Mouse (Mus musculus) hindbrain, postnatal 0 days (tissue): ENCODE measurements around the gene Gpr55. TPM values are rescaled to one million over a fixed set of nuclear protein-coding genes. Genes with fewer than 3 reads are reported as not detected.
A peak's percentile ranks its signal among the peaks of the same experiment; 100 is the strongest.

Source experiments
- ATAC-seq: fragments of 200-750 bp; cut with Nextera tagmentation; 2 replicates; pipeline ENCODE4 v1.8.0; 2017; ENCODE audit warnings: mild to moderate bottlenecking, moderate TSS enrichment, moderate library complexity
- DNase-seq: peaks from one replicate; pipeline ENCODE4 v3.0.0-alpha.2; 2015; ENCODE audit warnings: low spot score
- H3K27ac ChIP-seq: fragments of 300-500 bp; sonication (generic); 2 replicates; pipeline ENCODE4 v1.5.1; 2014; ENCODE audit warnings: mild to moderate bottlenecking
- H3K27me3 ChIP-seq: fragments of 300-500 bp; sonication (generic); 2 replicates; pipeline ENCODE4 v1.6.1; 2014; ENCODE audit warnings: low read length, mixed read lengths; ENCODE audit not compliant: insufficient read depth
- H3K36me3 ChIP-seq: fragments of 300-500 bp; sonication (generic); 2 replicates; pipeline ENCODE4 v1.6.1; 2014; ENCODE audit warnings: low read length, mixed read lengths; ENCODE audit not compliant: insufficient read depth
- H3K4me1 ChIP-seq: fragments of 300-500 bp; sonication (generic); 2 replicates; pipeline ENCODE4 v1.6.1; 2014; ENCODE audit warnings: antibody characterized with exemption, low read length, mixed read lengths; ENCODE audit not compliant: insufficient read depth
- H3K4me2 ChIP-seq: fragments of 300-500 bp; sonication (generic); 2 replicates; pipeline ENCODE4 v1.6.1; 2014; ENCODE audit warnings: low read depth, mild to moderate bottlenecking, low read length, moderate library complexity, mixed read lengths
- H3K4me3 ChIP-seq: fragments of 300-500 bp; sonication (generic); 2 replicates; pipeline ENCODE4 v1.5.1; 2014; ENCODE audit warnings: low read length
- H3K9ac ChIP-seq: fragments of 300-500 bp; sonication (generic); replicated peaks from 2 replicates; pipeline ENCODE4 v1.6.1; 2014; ENCODE audit warnings: mild to moderate bottlenecking, low read length, moderate library complexity, mixed read lengths
- H3K9me3 ChIP-seq: fragments of 300-500 bp; sonication (generic); 2 replicates; pipeline ENCODE4 v1.6.1; 2016; ENCODE audit warnings: low read length, mixed read lengths
- CTCF ChIP-seq: IDR thresholded peaks from 2 replicates; pipeline ENCODE4 v1.5.1; 2016; ENCODE audit warnings: antibody characterized with exemption, control low read depth, low read depth
- WGBS: fragments of 180-500 bp; shearing (Covaris S2); extraction: QIAGEN DNeasy Blood & Tissue Kit; methylation state at CpG from one replicate; pipeline ENCODE4 v1.1.7; 2014; 5-methylcytosine and 5-hydroxymethylcytosine counted together
- polyA plus RNA-seq: library from polyadenylated mRNA; unstranded; fragments of >200 nt; fragmentation: Nextera tagmentation; extraction: Ambion mirVana; gene quantifications from 2 replicates; pipeline ENCODE4 v1.2.1, GENCODE M21; 2015
- total RNA-seq: library from RNA; depleted of rRNA; stranded (reverse); fragments of >200 nt; gene quantifications from 2 replicates; pipeline ENCODE4 v1.2.3, GENCODE M21; 2014; rRNA removed

Gpr55 gene
- total RNA-seq (0.21 TPM in 1 of 2 replicates, not detected in the other), polyA plus RNA-seq (0.14 and 0.15 TPM in 2 replicates)

DNA sequence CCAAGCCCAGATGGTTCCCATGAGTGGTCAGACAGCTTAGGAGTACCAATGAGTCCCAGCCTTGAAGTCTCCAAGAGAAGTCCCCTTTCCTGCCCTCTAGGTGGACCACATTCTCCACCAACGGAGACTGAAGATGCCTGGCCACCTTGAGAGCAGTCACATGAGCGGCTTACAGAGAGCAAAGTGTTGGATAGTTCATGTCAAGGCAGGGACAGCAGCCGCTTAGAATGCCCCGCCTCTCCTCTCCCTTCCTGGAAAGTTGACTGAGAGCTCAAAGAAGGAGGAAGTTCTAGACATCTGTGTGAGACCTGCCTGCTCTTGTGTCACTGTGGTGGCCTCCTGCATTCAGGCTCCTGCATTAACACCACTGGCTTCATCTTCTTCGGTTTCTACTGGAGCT, at the start of gene Gpr55:
Gpr55 (minus strand) TSS at position 135 of the 400 bp plus-strand sequence.
- no peak within 1 kb of the TSS for H3K4me3 ChIP-seq
- no peaks in the 10 kb centered on the region for H3K9me3 ChIP-seq
- no peak within 1 kb of the TSS for H3K9ac ChIP-seq
- DNase-seq = no peak
- no peaks in the 10 kb centered on the region for H3K27me3 ChIP-seq
- no peak within 1 kb of the TSS for H3K27ac ChIP-seq
- H3K36me3 ChIP-seq = no peaks in the 10 kb centered on the region
- no peak for TF ChIP-seq CTCF
- no peak for ATAC-seq
- no peak within 1 kb of the TSS for H3K4me2 ChIP-seq
- WGBS = 84% methylated on average over 5 of the region's 5 CpGs
- peaks cover 11% of the 10 kb centered on the region; the same call in 1 of the 2 replicates for H3K4me1 ChIP-seq

DNA sequence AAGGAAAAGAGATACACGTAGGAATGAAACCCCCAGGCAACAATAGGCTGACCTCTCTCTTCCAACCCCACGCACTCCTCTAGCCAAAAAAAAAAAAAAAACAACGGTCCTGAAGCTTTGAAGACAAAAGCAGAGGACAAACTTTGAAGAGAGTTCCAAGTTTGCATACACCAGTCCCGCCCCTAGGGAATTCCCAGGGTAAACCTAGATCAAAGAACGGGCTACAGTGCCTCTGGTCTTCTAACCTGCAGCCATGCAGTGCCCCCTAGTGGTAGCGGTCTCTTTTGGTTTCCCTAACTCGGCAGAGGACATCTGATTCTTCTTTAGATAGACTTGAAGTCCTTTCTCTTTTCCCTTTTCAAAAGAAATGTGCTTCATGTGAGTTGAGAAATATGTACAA, 47.0 kb upstream of the Gpr55 start:
- Histone ChIP-seq H3K27me3 (no peaks in the 10 kb centered on the region), H3K4me1 (no peaks in the 10 kb centered on the region), H3K27ac (no peak overlapping the region), H3K4me3 (no peak overlapping the region), H3K36me3 (no peaks in the 10 kb centered on the region), H3K4me2 (no peak overlapping the region), H3K9ac (no peak overlapping the region), H3K9me3 (no peaks in the 10 kb centered on the region)
- WGBS = 1% methylated on average over 7 of the region's 7 CpGs
- ATAC-seq (peak; percentile 87), DNase-seq (peak; percentile 98)
- peak; percentile 90 for TF ChIP-seq CTCF

GRCm38 (mm10) chr1:86006040-86006439, 45.2 kb upstream of the Gpr55 start:
- H3K4me1 ChIP-seq = no peaks in the 10 kb centered on the region
- no peak overlapping the region for H3K27ac ChIP-seq
- no peak overlapping the region for H3K4me2 ChIP-seq
- ATAC-seq = no peak
- WGBS = 89% methylated on average over 6 of the region's 6 CpGs
- no peaks in the 10 kb centered on the region for H3K27me3 ChIP-seq
- DNase-seq = no peak
- no peak for TF ChIP-seq CTCF
- no peaks in the 10 kb centered on the region for H3K36me3 ChIP-seq
- H3K4me3 ChIP-seq = no peak overlapping the region
- H3K9me3 ChIP-seq = no peaks in the 10 kb centered on the region
- no peak overlapping the region for H3K9ac ChIP-seq

DNA sequence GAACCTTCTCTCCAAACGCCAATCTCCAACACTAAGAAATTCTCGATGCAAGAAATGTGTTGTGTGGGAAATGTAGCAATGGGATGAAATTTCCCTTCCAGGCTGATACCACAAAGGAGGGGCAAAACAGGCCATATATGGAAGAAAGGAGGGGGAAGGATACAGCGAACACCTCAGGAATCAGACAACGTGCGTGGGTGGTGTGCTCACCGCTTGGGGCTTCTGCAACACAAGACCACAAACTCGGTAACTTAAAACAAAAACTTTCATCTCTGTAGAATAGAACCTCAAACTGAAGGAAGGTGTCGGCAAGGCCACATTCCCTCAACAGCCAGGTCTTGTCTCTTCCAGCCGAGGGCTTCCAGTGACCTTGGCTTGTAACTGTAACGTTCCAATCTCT, 44.7 kb upstream of the Gpr55 start:
- TF ChIP-seq CTCF = no peak
- no peak overlapping the region for H3K4me2 ChIP-seq
- DNase-seq (no peak), ATAC-seq (no peak)
- H3K9me3 ChIP-seq = no peaks in the 10 kb centered on the region
- H3K27ac ChIP-seq = no peak overlapping the region
- no peak overlapping the region for H3K4me3 ChIP-seq
- no peaks in the 10 kb centered on the region for H3K4me1 ChIP-seq
- H3K27me3 ChIP-seq = no peaks in the 10 kb centered on the region
- no peak overlapping the region for H3K9ac ChIP-seq
- 94% methylated on average over 10 of the region's 10 CpGs for WGBS
- H3K36me3 ChIP-seq = no peaks in the 10 kb centered on the region

- WGBS = 83% methylated on average over 18 of the region's 18 CpGs
- ATAC-seq (no peak), DNase-seq (no peak)
- no peak overlapping the region for H3K4me2 ChIP-seq
- no peak overlapping the region for H3K27ac ChIP-seq
- no peak overlapping the region for H3K9ac ChIP-seq
- H3K36me3 ChIP-seq = no peaks in the 10 kb centered on the region
- no peak overlapping the region for H3K4me3 ChIP-seq
- no peak for TF ChIP-seq CTCF
- no peaks in the 10 kb centered on the region for H3K27me3 ChIP-seq
- H3K4me1 ChIP-seq = no peaks in the 10 kb centered on the region
- H3K9me3 ChIP-seq = no peaks in the 10 kb centered on the region
Measured at GRCm38 (mm10) chr1:85999853-86000570, 39.2 kb upstream of the Gpr55 start.

- H3K27ac ChIP-seq = no peak overlapping the region
- no peak overlapping the region for H3K4me2 ChIP-seq
- no peak for ATAC-seq
- H3K27me3 ChIP-seq = no peaks in the 10 kb centered on the region
- DNase-seq = no peak
- no peaks in the 10 kb centered on the region for H3K4me1 ChIP-seq
- H3K9me3 ChIP-seq = no peaks in the 10 kb centered on the region
- no peak overlapping the region for H3K9ac ChIP-seq
- no peak overlapping the region for H3K4me3 ChIP-seq
- WGBS = 84% methylated on average over 4 of the region's 4 CpGs
- no peaks in the 10 kb centered on the region for H3K36me3 ChIP-seq
- TF ChIP-seq CTCF = no peak
Measured at GRCm38 (mm10) chr1:85998012-85998411, 37.2 kb upstream of the Gpr55 start.

GRCm38 (mm10) chr1:85997221-85997620, 36.4 kb upstream of the Gpr55 start:
- no peak for TF ChIP-seq CTCF
- DNase-seq (no peak), ATAC-seq (no peak)
- H3K27ac ChIP-seq = no peak overlapping the region
- H3K4me3 ChIP-seq = no peak overlapping the region
- no peak overlapping the region for H3K4me2 ChIP-seq
- no peak overlapping the region for H3K9ac ChIP-seq
- H3K4me1 ChIP-seq = no peaks in the 10 kb centered on the region
- H3K27me3 ChIP-seq = no peaks in the 10 kb centered on the region
- no peaks in the 10 kb centered on the region for H3K9me3 ChIP-seq
- 100% methylated on average over 1 of the region's 1 CpGs for WGBS
- no peaks in the 10 kb centered on the region for H3K36me3 ChIP-seq
